Mouse (Mus musculus) megakaryocyte, embryonic 14.5 days (primary cell): ENCODE data around the gene Cnnm4. TPM values are rescaled to one million over a fixed set of nuclear protein-coding genes. Genes with fewer than 3 reads are reported as not detected.

Source experiments
- H3K27me3 ChIP-seq: replicated peaks from 2 replicates; pipeline ENCODE3; 2012; ENCODE audit warnings: inconsistent platforms
- H3K36me3 ChIP-seq: replicated peaks from 2 replicates; pipeline ENCODE3; 2012; ENCODE audit warnings: low read length, inconsistent platforms, mixed read lengths
- H3K4me1 ChIP-seq: 2 replicates; pipeline ENCODE4 v1.6.1; 2012; ENCODE audit warnings: inconsistent platforms
- H3K4me3 ChIP-seq: replicated peaks from 2 replicates; pipeline ENCODE3; 2012; ENCODE audit warnings: moderate library complexity, mild to moderate bottlenecking, inconsistent platforms
- H3K9me3 ChIP-seq: 2 replicates; pipeline ENCODE4 v1.6.1; 2012; ENCODE audit warnings: inconsistent platforms
- FLI1 ChIP-seq: IDR thresholded peaks from 2 replicates; pipeline ENCODE4 v1.6.1; 2012; ENCODE audit warnings: low read length, inconsistent platforms, mixed read lengths
- GATA1 ChIP-seq: IDR thresholded peaks from 3 replicates; pipeline ENCODE4 v1.6.1; 2012; ENCODE audit warnings: mixed read lengths, low read length, inconsistent platforms, borderline replicate concordance
- polyA plus RNA-seq: library from polyadenylated mRNA; stranded (reverse); fragments of >175 nt; gene quantifications from 2 replicates; pipeline ENCODE4 v1.2.3, GENCODE M21; 2012; ENCODE audit warnings: low replicate concordance; ENCODE audit not compliant: insufficient read depth

Cnnm4 gene
- polyA plus RNA-seq, 1 experiment: 7.7 TPM

- Histone ChIP-seq H3K4me1 (peaks cover 5% of the 10 kb centered on the region; the same call in 1 of the 2 replicates), H3K9me3 (no peaks in the 10 kb centered on the region), H3K36me3 (peaks cover 81% of the 10 kb centered on the region), H3K4me3 (no peak overlapping the region), H3K27me3 (no peaks in the 10 kb centered on the region)
- TF ChIP-seq GATA1 (no peak), FLI1 (no peak)
Measured at GRCm38 (mm10) chr1:36526903-36527302, 55.5 kb downstream of the Cnnm4 start.

- Histone ChIP-seq H3K36me3 (peaks cover 80% of the 10 kb centered on the region), H3K27me3 (no peaks in the 10 kb centered on the region), H3K4me3 (no peak overlapping the region), H3K4me1 (peaks cover 5% of the 10 kb centered on the region; the same call in 1 of the 2 replicates), H3K9me3 (no peaks in the 10 kb centered on the region)
- no peak for TF ChIP-seq GATA1
- no peak for TF ChIP-seq FLI1
Measured at GRCm38 (mm10) chr1:36528351-36528750, 56.9 kb downstream of the Cnnm4 start.

GRCm38 (mm10) chr1:36529274-36529673 is 57.9 kb downstream of the Cnnm4 start:
- no peak for TF ChIP-seq GATA1
- TF ChIP-seq FLI1: no peak

GRCm38 (mm10) chr1:36529875-36530274 is 58.5 kb downstream of the Cnnm4 start:
- no peak for TF ChIP-seq FLI1
- TF ChIP-seq GATA1: no peak
- Histone ChIP-seq H3K9me3 (no peaks in the 10 kb centered on the region), H3K27me3 (no peaks in the 10 kb centered on the region), H3K4me1 (peaks cover 10% of the 10 kb centered on the region; the same call in 1 of the 2 replicates), H3K4me3 (no peak overlapping the region), H3K36me3 (peaks cover 80% of the 10 kb centered on the region)

More at GRCm38 (mm10) chr1:36529274-36529673, 57.9 kb downstream of the Cnnm4 start:
- Histone ChIP-seq H3K36me3 (peaks cover 80% of the 10 kb centered on the region), H3K4me1 (peaks cover 5% of the 10 kb centered on the region; the same call in 1 of the 2 replicates), H3K4me3 (no peak overlapping the region), H3K27me3 (no peaks in the 10 kb centered on the region), H3K9me3 (no peaks in the 10 kb centered on the region)

GRCm38 (mm10) chr1:36530485-36530884 is 59.1 kb downstream of the Cnnm4 start:
- Histone ChIP-seq H3K9me3 (no peaks in the 10 kb centered on the region), H3K36me3 (peaks cover 79% of the 10 kb centered on the region), H3K27me3 (no peaks in the 10 kb centered on the region), H3K4me3 (no peak overlapping the region), H3K4me1 (peaks cover 10% of the 10 kb centered on the region; the same call in 1 of the 2 replicates)
- TF ChIP-seq FLI1: no peak
- no peak for TF ChIP-seq GATA1

- TF ChIP-seq GATA1 (no peak), FLI1 (no peak)
- peaks cover 10% of the 10 kb centered on the region; the same call in 1 of the 2 replicates for H3K4me1 ChIP-seq
- peaks cover 79% of the 10 kb centered on the region for H3K36me3 ChIP-seq
- H3K9me3 ChIP-seq: no peaks in the 10 kb centered on the region
- no peaks in the 10 kb centered on the region for H3K27me3 ChIP-seq
- no peak overlapping the region for H3K4me3 ChIP-seq
Measured at GRCm38 (mm10) chr1:36530962-36531361, 59.5 kb downstream of the Cnnm4 start.

GRCm38 (mm10) chr1:36531461-36531860 is 60.0 kb downstream of the Cnnm4 start:
- TF ChIP-seq GATA1 (no peak), FLI1 (no peak)
- Histone ChIP-seq H3K4me3 (peak overlapping the region; percentile 31), H3K27me3 (no peaks in the 10 kb centered on the region), H3K9me3 (no peaks in the 10 kb centered on the region), H3K4me1 (peaks cover 10% of the 10 kb centered on the region; the same call in 1 of the 2 replicates), H3K36me3 (peaks cover 79% of the 10 kb centered on the region)

GRCm38 (mm10) chr1:36533546-36533945 is 62.1 kb downstream of the Cnnm4 start:
- Histone ChIP-seq H3K9me3 (no peaks in the 10 kb centered on the region), H3K4me3 (no peak overlapping the region), H3K4me1 (peaks cover 5% of the 10 kb centered on the region; the same call in 1 of the 2 replicates), H3K36me3 (peaks cover 80% of the 10 kb centered on the region), H3K27me3 (no peaks in the 10 kb centered on the region)
- TF ChIP-seq GATA1: no peak
- TF ChIP-seq FLI1: no peak

GRCm38 (mm10) chr1:36534595-36535058 is 63.2 kb downstream of the Cnnm4 start:
- no peak for TF ChIP-seq FLI1
- TF ChIP-seq GATA1: no peak
- Histone ChIP-seq H3K27me3 (no peaks in the 10 kb centered on the region), H3K36me3 (peaks cover 89% of the 10 kb centered on the region), H3K9me3 (no peaks in the 10 kb centered on the region), H3K4me1 (peaks cover 5% of the 10 kb centered on the region; the same call in 1 of the 2 replicates), H3K4me3 (no peak overlapping the region)

- peaks cover 89% of the 10 kb centered on the region for H3K36me3 ChIP-seq
- peaks cover 5% of the 10 kb centered on the region; the same call in 1 of the 2 replicates for H3K4me1 ChIP-seq
- H3K4me3 ChIP-seq: no peak overlapping the region
- H3K27me3 ChIP-seq: no peaks in the 10 kb centered on the region
- TF ChIP-seq GATA1 (no peak), FLI1 (no peak)
- no peaks in the 10 kb centered on the region for H3K9me3 ChIP-seq
Measured at GRCm38 (mm10) chr1:36535477-36536396, 64.3 kb downstream of the Cnnm4 start.
